ENCODE assay signal across 23 mouse cellular contexts in the genomic region with DNA sequence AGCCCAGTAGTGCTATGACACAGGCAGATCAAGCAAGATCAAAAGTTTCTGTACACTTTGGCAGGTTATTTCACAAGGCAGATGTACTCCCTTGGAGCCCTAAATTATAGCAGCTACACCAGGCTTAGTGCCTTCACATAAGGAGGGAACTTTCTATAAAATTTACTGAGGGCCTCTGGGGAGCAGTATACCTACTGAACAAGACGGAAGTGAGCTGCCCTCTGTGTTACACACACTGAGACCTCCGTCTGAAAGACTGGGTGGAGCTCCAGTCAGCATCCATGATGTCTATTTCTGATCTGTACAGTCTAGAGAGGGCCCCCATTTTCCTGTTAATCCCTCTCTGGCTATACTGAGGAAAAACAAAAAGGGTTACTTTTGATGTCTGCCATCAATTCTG.
DNase-seq lines count a peak whose midpoint lies in the region; ATAC-seq lines count a peak whose summit lies in the region.
"Had no signal": no experiment of that assay in that cellular context is flagged by ENCODE, and none has a peak within 500 bp of the region (broad histone marks: within the 10 kb centered on the region; RNA-seq: fewer than 3 reads in every experiment).

No protein-coding gene starts in this region.

- no peaks in the 10 kb centered on the region for H3K27me3 ChIP-seq in heart, embryonic 14.5 days (ENCODE audit: control insufficient read depth, insufficient read depth, low read length)
- no peaks in the 10 kb centered on the region for H3K27me3 ChIP-seq in neural tube, embryonic 11.5 days (ENCODE audit: control insufficient read depth, insufficient read depth, low read length)
- H3K27me3 ChIP-seq: heart, embryonic 15.5 days; Patski had no signal

- no peaks in the 10 kb centered on the region for H3K36me3 ChIP-seq in heart, embryonic 14.5 days (ENCODE audit: control insufficient read depth, insufficient read depth, low read length)
- H3K36me3 ChIP-seq in neural tube, embryonic 11.5 days (ENCODE audit: control insufficient read depth, insufficient read depth, low read length) = no peaks in the 10 kb centered on the region
- H3K36me3 ChIP-seq: heart, embryonic 15.5 days; hindbrain, embryonic 10.5 days had no signal

- H3K27ac ChIP-seq in heart, embryonic 14.5 days (replicated peaks in 1 of 2; ENCODE audit: control insufficient read depth in 1 of 2, insufficient read depth in 1 of 2, low read depth in 2 of 2, low read length in 2 of 2) = no peak overlapping the region
- H3K27ac ChIP-seq in neural tube, embryonic 11.5 days (ENCODE audit: low read depth, low read length) = peak overlapping the region; percentile 39; the same call in 1 of the 2 replicates
- H3K27ac ChIP-seq: gastrocnemius, adult 2 months; heart, embryonic 15.5 days; hindbrain, embryonic 10.5 days had no signal

- 32% methylated on average over 2 of the region's 2 CpGs for WGBS in heart, embryonic 14.5 days
- whole genome bisulfite sequencing in neural tube, embryonic 11.5 days = 16% methylated on average over 2 of the region's 2 CpGs

- 0 out of 2 replicates have a peak overlapping the region, but pooled peaks have one; percentile 8 for H3K9ac ChIP-seq in heart, embryonic 14.5 days (ENCODE audit: low read length)
- no peak overlapping the region for H3K9ac ChIP-seq in neural tube, embryonic 11.5 days (ENCODE audit: low read length)
- H3K9ac ChIP-seq: heart, embryonic 15.5 days; liver, postnatal 0 days had no signal

- H3K4me2 ChIP-seq in heart, embryonic 14.5 days (ENCODE audit: low read length) = no peak overlapping the region
- H3K4me2 ChIP-seq in neural tube, embryonic 11.5 days (ENCODE audit: low read depth) = no peak overlapping the region
- H3K4me2 ChIP-seq: heart, embryonic 15.5 days; midbrain, embryonic 11.5 days had no signal

- no peak overlapping the region for H3K4me3 ChIP-seq in heart, embryonic 14.5 days (ENCODE audit: control insufficient read depth in 1 of 2, insufficient read depth in 1 of 2, low read depth in 1 of 2, low read length in 2 of 2)
- no peak overlapping the region for H3K4me3 ChIP-seq in neural tube, embryonic 11.5 days (ENCODE audit: low read depth, low read length)
- H3K4me3 ChIP-seq: erythroblast, embryonic 14.5 days; gastrocnemius, adult 2 months; heart, embryonic 15.5 days; hindbrain, embryonic 10.5 days had no signal

- H3K4me1 ChIP-seq in heart, embryonic 14.5 days (ENCODE audit: control insufficient read depth in 2 of 2, insufficient read depth in 2 of 2, low read length in 2 of 2) = peaks cover 20 to 29% of the 10 kb centered on the region in 2 experiments
- peaks cover 39% of the 10 kb centered on the region for H3K4me1 ChIP-seq in neural tube, embryonic 11.5 days (ENCODE audit: control insufficient read depth, insufficient read depth, low read length)

- DNase-seq in heart, adult 8-10 months (ENCODE audit: low spot score) = no peak
- no peak for DNase-seq in neural tube, embryonic 11.5 days (ENCODE audit: low spot score)
- DNase-seq in neural tube, embryonic 10.5 days (ENCODE audit: extremely low spot score, low spot score) = no peak
- no peak for DNase-seq in layer of hippocampus, adult 8-10 months (ENCODE audit: low spot score in 2 of 2)
- DNase-seq in left cerebral cortex, postnatal 4 days = no peak
- DNase-seq: adrenal gland, postnatal 25 days; B cell, adult 2 months; cerebellum, adult 2 months; gastrocnemius, adult 2 months; kidney, adult 11 months; liver; liver, postnatal 0 days; lung, postnatal 36 days; thymus, postnatal 4 days had no signal

- intact Hi-C loops in left cerebral cortex, postnatal 4 days (cut with DNase I) = no loop called here

- no peak for ATAC-seq in heart, embryonic 14.5 days (ENCODE audit: insufficient number of reproducible peaks, insufficient read depth, low FRiP score, low read depth)
- no peak for ATAC-seq in neural tube, embryonic 11.5 days (ENCODE audit: insufficient read depth, low FRiP score, low TSS enrichment)
- 0 out of 2 replicates have a peak, but pooled peaks have one; percentile 10 for ATAC-seq in megakaryocyte-erythroid progenitor cell, adult 5-6 weeks (replicated peaks; ENCODE audit: low FRiP score, low TSS enrichment, poor library complexity, severe bottlenecking)
- ATAC-seq: activated CD4-positive, CD25-positive, alpha-beta regulatory T cell, adult 4 months; forebrain, embryonic 14.5 days; liver, postnatal 0 days; Patski had no signal

- H3K9me3 ChIP-seq in heart, embryonic 14.5 days (ENCODE audit: control insufficient read depth, low read length) = no peaks in the 10 kb centered on the region
- no peaks in the 10 kb centered on the region for H3K9me3 ChIP-seq in neural tube, embryonic 11.5 days (ENCODE audit: control insufficient read depth, low read length)
- H3K9me3 ChIP-seq: heart, embryonic 15.5 days; hindbrain, embryonic 10.5 days had no signal
